9 mouse cellular contexts compared by ENCODE assay signal in genomic region chr8:46499376-46500061, GRCm38 (mm10). TPM values are rescaled to one million over a fixed set of nuclear protein-coding genes. Genes with fewer than 3 reads are reported as not detected.
A peak's percentile ranks its signal among the peaks of the same experiment; 100 is the strongest.
DNase-seq lines count a peak whose midpoint lies in the region; ATAC-seq and TF ChIP-seq lines count a peak whose summit lies in the region.
"Had no signal": no experiment of that assay in that cellular context is flagged by ENCODE, and none has a peak within 500 bp of the region (broad histone marks: within the 10 kb centered on the region; RNA-seq: fewer than 3 reads in every experiment).

No protein-coding gene starts in this region.

- H3K9me3 ChIP-seq in hindbrain, embryonic 16.5 days (ENCODE audit: control insufficient read depth, low read length): no peaks in the 10 kb centered on the region
- no peaks in the 10 kb centered on the region for H3K9me3 ChIP-seq in hindbrain, embryonic 11.5 days (ENCODE audit: control insufficient read depth, low read length)
- H3K9me3 ChIP-seq in forebrain, embryonic 14.5 days (replicated peaks; ENCODE audit: control insufficient read depth, low read length): no peaks in the 10 kb centered on the region
- no peaks in the 10 kb centered on the region for H3K9me3 ChIP-seq in kidney, postnatal 0 days (replicated peaks; ENCODE audit: low read length)

- H3K4me1 ChIP-seq in hindbrain, embryonic 16.5 days (ENCODE audit: control insufficient read depth, insufficient read depth, low read depth, low read length): peaks cover 5% of the 10 kb centered on the region; the same call in 1 of the 2 replicates
- H3K4me1 ChIP-seq in hindbrain, embryonic 11.5 days (replicated peaks; ENCODE audit: control insufficient read depth, insufficient read depth, low read length): no peaks in the 10 kb centered on the region
- H3K4me1 ChIP-seq in forebrain, embryonic 14.5 days (ENCODE audit: control insufficient read depth, insufficient read depth, low read length): no peaks in the 10 kb centered on the region
- H3K4me1 ChIP-seq in kidney, postnatal 0 days (replicated peaks; ENCODE audit: insufficient read depth, low read length): peaks cover 21% of the 10 kb centered on the region

- no peak overlapping the region for H3K27ac ChIP-seq in hindbrain, embryonic 16.5 days (ENCODE audit: low read depth, low read length)
- no peak overlapping the region for H3K27ac ChIP-seq in hindbrain, embryonic 11.5 days (ENCODE audit: low read depth, low read length)
- no peak overlapping the region for H3K27ac ChIP-seq in forebrain, embryonic 14.5 days (ENCODE audit: low read depth, low read length)
- peak overlapping the region; percentile 70 for H3K27ac ChIP-seq in kidney, postnatal 0 days

- no peak for DNase-seq in hindbrain, embryonic 11.5 days (ENCODE audit: low spot score)
- peak; percentile 11 for DNase-seq in forebrain, embryonic 14.5 days (ENCODE audit: low spot score)
- DNase-seq in kidney, postnatal 0 days (ENCODE audit: low spot score): peak; percentile 80
- peak; percentile 67 for DNase-seq in retina, adult 2 months (ENCODE audit: low read depth, low spot score)
- DNase-seq in urinary bladder, postnatal 10 days (ENCODE audit: low spot score): no peak
- DNase-seq in natural killer cell, adult 2 months (ENCODE audit: low spot score in 2 of 2): no peak
- no peak for DNase-seq in gastrocnemius, adult 8-10 months (ENCODE audit: low spot score in 2 of 2)
- DNase-seq: cerebellum, adult 11 months had no signal

- H3K36me3 ChIP-seq in hindbrain, embryonic 16.5 days (ENCODE audit: control insufficient read depth, insufficient read depth, low read length): no peaks in the 10 kb centered on the region
- H3K36me3 ChIP-seq in hindbrain, embryonic 11.5 days (ENCODE audit: control insufficient read depth, insufficient read depth, low read length): no peaks in the 10 kb centered on the region
- no peaks in the 10 kb centered on the region for H3K36me3 ChIP-seq in forebrain, embryonic 14.5 days (ENCODE audit: control insufficient read depth, insufficient read depth, low read length)
- no peaks in the 10 kb centered on the region for H3K36me3 ChIP-seq in kidney, postnatal 0 days (ENCODE audit: insufficient read depth, low read length)

- no peak overlapping the region for H3K4me2 ChIP-seq in hindbrain, embryonic 16.5 days (ENCODE audit: low read length)
- H3K4me2 ChIP-seq in hindbrain, embryonic 11.5 days (replicated peaks; ENCODE audit: low read depth, low read length): no peak overlapping the region
- peak overlapping the region; percentile 33; the same call in 1 of the 2 replicates for H3K4me2 ChIP-seq in forebrain, embryonic 14.5 days (ENCODE audit: low read length)
- H3K4me2 ChIP-seq in kidney, postnatal 0 days (ENCODE audit: low read length): peak overlapping the region; percentile 49

- no peak for TF ChIP-seq CTCF in kidney, postnatal 0 days (IDR thresholded peaks at IDR 0.05; ENCODE audit: low read depth)

- ATAC-seq in hindbrain, embryonic 16.5 days: peak; percentile 31; the same call in 1 of the 2 replicates
- no peak for ATAC-seq in hindbrain, embryonic 11.5 days (ENCODE audit: low FRiP score)
- ATAC-seq in forebrain, embryonic 14.5 days: peak; percentile 52; the same call in 1 of the 2 replicates
- peak; percentile 96 for ATAC-seq in kidney, postnatal 0 days (replicated peaks; ENCODE audit: low FRiP score, low read depth)

- H3K9ac ChIP-seq in hindbrain, embryonic 16.5 days (ENCODE audit: low read depth, low read length): no peak overlapping the region
- H3K9ac ChIP-seq in hindbrain, embryonic 11.5 days (ENCODE audit: low read depth, low read length): no peak overlapping the region
- peak overlapping the region; percentile 18; the same call in 1 of the 2 replicates for H3K9ac ChIP-seq in forebrain, embryonic 14.5 days (ENCODE audit: low read length)
- no peak overlapping the region for H3K9ac ChIP-seq in kidney, postnatal 0 days (ENCODE audit: low read depth, low read length)

- H3K4me3 ChIP-seq in hindbrain, embryonic 16.5 days (ENCODE audit: low read length): no peak overlapping the region
- H3K4me3 ChIP-seq in hindbrain, embryonic 11.5 days (ENCODE audit: low read depth, low read length): no peak overlapping the region
- no peak overlapping the region for H3K4me3 ChIP-seq in forebrain, embryonic 14.5 days (ENCODE audit: low read depth, low read length)
- H3K4me3 ChIP-seq in kidney, postnatal 0 days (replicated peaks; ENCODE audit: low read depth, low read length): no peak overlapping the region

- WGBS in hindbrain, embryonic 16.5 days: 49% methylated on average over 19 of the region's 19 CpGs
- 52% methylated on average over 19 of the region's 19 CpGs for WGBS in hindbrain, embryonic 11.5 days
- 24% methylated on average over 19 of the region's 19 CpGs for WGBS in forebrain, embryonic 14.5 days
- 13% methylated on average over 19 of the region's 19 CpGs for WGBS in kidney, postnatal 0 days

- no peaks in the 10 kb centered on the region; the same call in 1 of the 2 replicates for H3K27me3 ChIP-seq in hindbrain, embryonic 16.5 days (replicated peaks; ENCODE audit: control insufficient read depth, insufficient read depth, low read length)
- H3K27me3 ChIP-seq in hindbrain, embryonic 11.5 days (ENCODE audit: control insufficient read depth, insufficient read depth, low read length): no peaks in the 10 kb centered on the region
- H3K27me3 ChIP-seq in forebrain, embryonic 14.5 days (replicated peaks; ENCODE audit: control insufficient read depth, insufficient read depth, low read length): no peaks in the 10 kb centered on the region
- no peaks in the 10 kb centered on the region for H3K27me3 ChIP-seq in kidney, postnatal 0 days (ENCODE audit: insufficient read depth, low read length)

RNA-seq across cellular contexts. Expression of gene Acsl1, which starts 28.7 kb away (rescaled TPM):
- 19.5 and 22.1 TPM in 2 replicates for polyA plus RNA-seq in hindbrain, embryonic 16.5 days (2015; fragmentation: Nextera tagmentation; extraction: Ambion mirVana)
- polyA plus RNA-seq in hindbrain, embryonic 11.5 days (2014; fragmentation: Nextera tagmentation; extraction: Ambion mirVana): 9.8 and 10.9 TPM in 2 replicates
- polyA plus RNA-seq in forebrain, embryonic 14.5 days (2014; fragmentation: Nextera tagmentation; extraction: Ambion mirVana): 8.8 and 10.0 TPM in 2 replicates
- polyA plus RNA-seq in kidney, postnatal 0 days (2015; fragmentation: Nextera tagmentation; extraction: Ambion mirVana): 47.0 and 49.7 TPM in 2 replicates
- 100 to 1,000 TPM; 225 to 268 (median 235) TPM for total RNA-seq in gastrocnemius, adult 8-10 months (2022)

RNA-seq across cellular contexts. Expression of gene Cenpu, which starts 52.3 kb away (rescaled TPM):
- polyA plus RNA-seq in hindbrain, embryonic 16.5 days (2015; fragmentation: Nextera tagmentation; extraction: Ambion mirVana): 7.4 TPM in 2 replicates
- 23.9 and 29.3 TPM in 2 replicates for polyA plus RNA-seq in hindbrain, embryonic 11.5 days (2014; fragmentation: Nextera tagmentation; extraction: Ambion mirVana)
- 16.3 and 19.6 TPM in 2 replicates for polyA plus RNA-seq in forebrain, embryonic 14.5 days (2014; fragmentation: Nextera tagmentation; extraction: Ambion mirVana)
- polyA plus RNA-seq in kidney, postnatal 0 days (2015; fragmentation: Nextera tagmentation; extraction: Ambion mirVana): 9.7 and 11.9 TPM in 2 replicates
- total RNA-seq in gastrocnemius, adult 8-10 months (2022): under 1 TPM in 2 of 4 experiments, not detected in 2; 0.19 to 0.29 TPM

Comparison
In these comparisons a context has a peak if more than half of its experiments do, and no peak if none do; other contexts are left out.
1. H3K4me2 ChIP-seq: peak in forebrain, embryonic 14.5 days (single experiment) and kidney, postnatal 0 days (single experiment); none in hindbrain, embryonic 16.5 days (single experiment) and hindbrain, embryonic 11.5 days (single experiment).
2. DNase-seq: peak in forebrain, embryonic 14.5 days (single experiment), kidney, postnatal 0 days (single experiment) and retina, adult 2 months (single experiment); none in hindbrain, embryonic 11.5 days (single experiment), urinary bladder, postnatal 10 days (single experiment), natural killer cell, adult 2 months (0 of 2) and gastrocnemius, adult 8-10 months (0 of 2).